Mouse (Mus musculus): ENCODE data around the gene Prkab2.

The Prkab2 gene

GRCm38 (mm10) chr3:97691443-97692017, 33.5 kb downstream of the Prkab2 start:
- DNase-seq (ENCODE audit: extremely low spot score), result no peak

DNA sequence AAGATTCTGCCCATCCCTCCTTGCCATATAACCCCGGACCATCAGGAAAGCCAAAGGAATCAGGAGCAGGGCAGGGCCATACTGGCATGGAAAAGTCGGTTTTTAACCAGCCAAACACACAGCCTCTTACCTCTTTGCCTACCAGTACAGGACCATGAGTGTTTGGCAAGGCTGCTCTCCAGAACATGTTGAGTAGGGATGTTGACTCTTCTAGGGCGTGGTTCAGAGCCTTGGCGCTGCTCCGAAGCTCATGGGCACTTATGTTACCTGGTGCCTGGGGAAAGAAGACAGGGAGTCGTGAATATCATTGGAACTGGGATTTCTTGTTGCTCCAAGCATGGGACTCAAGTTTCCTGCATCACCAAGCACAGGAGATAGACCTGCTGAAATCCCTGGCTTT, 35.8 kb downstream of the Prkab2 start:
- no peak for DNase-seq (ENCODE audit: extremely low spot score)

DNA sequence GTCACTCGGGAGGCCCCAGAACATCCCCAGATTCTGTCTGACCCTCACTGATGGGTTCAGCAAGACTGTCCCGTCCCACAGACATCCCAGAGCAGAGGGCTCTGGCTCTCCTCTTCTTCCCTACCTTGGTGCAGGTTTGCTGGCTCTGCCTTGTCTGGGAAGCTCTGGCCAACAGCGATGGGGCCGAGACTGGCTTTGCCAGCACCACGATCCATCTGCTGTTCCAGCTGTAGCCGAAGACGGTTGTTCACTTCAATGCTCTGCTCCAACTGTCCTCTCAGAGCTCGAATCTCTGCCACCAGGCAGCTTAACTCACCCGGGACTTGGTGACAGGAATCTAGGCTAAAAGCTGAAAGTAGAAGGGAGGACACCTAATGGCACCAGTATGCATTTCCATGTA, 38.9 kb downstream of the Prkab2 start:
- DNase-seq (ENCODE audit: extremely low spot score), result no peak

- DNase-seq (ENCODE audit: extremely low spot score), result no peak
These were observed 39.3 kb downstream of the Prkab2 start for GRCm38 (mm10) chr3:97697291-97697690.

- DNase-seq (ENCODE audit: extremely low spot score), result no peak
These were observed 41.1 kb downstream of the Prkab2 start for GRCm38 (mm10) chr3:97699061-97699460.

- no peak for DNase-seq (ENCODE audit: extremely low spot score)
These were observed 43.2 kb downstream of the Prkab2 start for GRCm38 (mm10) chr3:97701198-97701597.

DNA sequence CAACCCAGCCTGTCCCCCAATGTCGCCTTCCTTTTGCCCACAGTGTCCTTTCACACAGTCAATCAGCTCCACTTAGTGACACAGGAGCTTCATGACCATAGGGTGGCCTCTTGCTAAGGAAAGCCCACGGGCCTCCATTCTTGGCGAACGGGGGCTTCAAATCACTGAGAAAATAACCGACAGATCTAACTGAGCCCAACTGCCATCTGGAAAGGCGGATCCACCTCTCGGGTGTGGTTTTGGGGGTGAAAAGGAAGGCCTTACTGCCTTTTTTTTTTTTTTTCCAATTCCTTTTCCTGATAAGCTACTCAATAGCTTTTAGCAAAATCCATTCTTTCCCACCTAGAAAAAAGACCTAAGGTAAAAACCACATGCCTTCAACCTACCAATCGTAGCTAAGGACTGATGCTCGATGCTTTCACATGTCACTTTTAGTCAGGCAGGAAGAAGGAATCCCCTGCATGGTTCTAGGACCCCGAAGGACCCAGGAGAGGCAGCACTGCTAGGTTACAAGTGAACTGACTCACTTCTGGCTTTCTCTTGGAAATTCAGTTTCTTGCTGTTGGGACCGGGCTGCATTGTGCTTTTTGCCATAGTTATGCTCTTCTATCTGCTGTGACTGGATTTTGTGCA, 44.6 kb downstream of the Prkab2 start:
- no peak for DNase-seq (ENCODE audit: extremely low spot score)

DNA sequence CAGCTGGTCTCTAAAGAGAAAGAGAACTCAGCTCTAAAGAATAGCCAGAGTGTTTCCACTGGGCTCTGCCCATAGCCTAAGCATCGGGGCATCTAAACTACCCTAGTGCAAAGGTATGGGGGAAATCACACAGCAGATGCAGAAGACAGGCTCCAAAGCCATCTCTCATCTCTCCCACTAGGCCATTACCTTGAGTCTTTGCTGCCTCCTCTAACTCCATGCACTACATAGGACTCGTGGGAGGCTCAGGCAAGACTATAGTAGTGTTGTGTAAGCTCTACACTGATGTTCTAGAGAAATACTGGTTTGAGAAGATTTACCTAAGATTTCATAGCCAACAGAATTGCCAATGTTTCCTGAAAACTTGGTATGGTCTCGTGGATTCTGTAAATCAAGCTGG, 47.5 kb downstream of the Prkab2 start:
- DNase-seq (ENCODE audit: extremely low spot score), result no peak

- DNase-seq (ENCODE audit: extremely low spot score), result no peak
These were observed 48.6 kb downstream of the Prkab2 start for GRCm38 (mm10) chr3:97706561-97706960.

GRCm38 (mm10) chr3:97710134-97710533, 52.1 kb downstream of the Prkab2 start:
- no peak for DNase-seq (ENCODE audit: extremely low spot score)

GRCm38 (mm10) chr3:97710881-97711280, 52.9 kb downstream of the Prkab2 start:
- DNase-seq (ENCODE audit: extremely low spot score), result no peak

DNA sequence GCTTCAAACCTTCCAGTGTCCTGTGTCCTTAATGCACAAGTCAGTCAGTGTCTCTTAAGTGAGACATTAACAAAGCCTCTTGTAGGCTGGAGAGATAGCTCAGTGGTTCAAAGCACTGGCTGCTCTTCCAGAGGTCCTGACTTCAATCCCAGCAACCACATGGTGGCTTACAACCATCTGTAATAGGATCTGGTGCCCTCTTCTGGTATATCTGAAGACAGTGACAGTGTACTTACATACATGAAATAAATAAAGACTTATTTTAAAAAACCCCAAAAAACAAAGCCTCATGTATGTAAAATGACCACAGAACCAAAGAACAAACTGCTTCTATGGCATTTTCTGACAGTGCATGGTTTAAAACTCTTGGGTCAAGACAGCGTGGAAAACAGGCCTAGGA, 57.9 kb downstream of the Prkab2 start:
- no peak for DNase-seq (ENCODE audit: extremely low spot score)

DNA sequence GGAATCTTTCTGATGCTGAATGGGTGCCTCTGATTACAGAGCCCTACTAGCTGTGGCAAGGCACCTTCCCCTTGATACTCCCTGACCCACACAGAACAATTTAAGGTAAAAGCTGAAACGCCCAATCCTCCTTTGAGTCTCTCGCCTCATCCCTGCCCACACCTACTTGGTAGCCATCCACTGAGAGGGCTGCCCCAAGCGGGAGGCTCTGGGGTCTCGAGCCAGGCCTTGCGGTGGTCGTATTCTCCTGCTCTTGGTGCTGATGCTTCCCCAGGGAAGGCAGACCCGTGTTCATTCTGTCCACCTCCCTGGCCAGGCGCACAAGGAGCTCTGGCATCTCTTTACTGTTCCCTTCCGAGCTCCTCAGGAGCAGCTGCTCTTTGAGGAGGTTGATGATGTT, 61.1 kb downstream of the Prkab2 start:
- no peak for DNase-seq (ENCODE audit: extremely low spot score)

Measured in embryo, embryonic 9.5 days (tissue).